10 mouse cellular contexts compared by ENCODE assay signal in the genomic region with DNA sequence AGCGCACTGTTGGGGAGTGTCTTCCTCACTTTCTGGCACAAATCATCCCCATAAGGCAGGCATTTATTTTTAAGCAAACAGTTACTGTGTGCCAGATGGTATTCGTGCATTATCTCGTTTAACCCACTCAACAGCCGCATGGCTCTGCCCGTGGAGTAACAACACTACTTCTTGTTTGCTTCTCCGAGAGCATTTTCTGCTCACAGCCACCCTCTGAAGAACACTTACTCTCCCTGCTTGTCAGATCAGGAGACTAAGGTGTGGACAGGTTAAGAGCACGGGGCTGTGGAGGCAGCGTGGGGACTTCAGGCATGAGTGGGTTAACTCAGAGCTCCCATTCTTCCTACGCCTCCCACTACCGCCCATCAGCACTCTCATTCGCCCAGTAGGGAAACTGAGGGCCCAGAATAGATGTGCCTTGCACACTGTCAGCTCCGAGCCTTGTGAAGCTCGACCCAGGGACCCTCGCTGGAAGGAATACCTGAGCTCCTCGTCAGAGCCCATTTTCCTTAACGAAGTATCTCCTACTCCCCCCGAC. TPM values are rescaled to one million over a fixed set of nuclear protein-coding genes. Genes with fewer than 3 reads are reported as not detected.
A peak's percentile ranks its signal among the peaks of the same experiment; 100 is the strongest.
DNase-seq lines count a peak whose midpoint lies in the region; ATAC-seq and TF ChIP-seq lines count a peak whose summit lies in the region.
"Had no signal": no experiment of that assay in that cellular context is flagged by ENCODE, and none has a peak within 500 bp of the region (broad histone marks: within the 10 kb centered on the region; RNA-seq: fewer than 3 reads in every experiment).

No protein-coding gene starts in this region.

- peak overlapping the region; percentile 95; the same call in 1 of the 2 replicates for H3K27ac ChIP-seq in gastrocnemius, adult 2 months
- H3K27ac ChIP-seq in limb, embryonic 14.5 days (replicated peaks; ENCODE audit: low read depth, low read length): no peak overlapping the region
- H3K27ac ChIP-seq: macrophage had no signal

- no peaks in the 10 kb centered on the region for H3K27me3 ChIP-seq in limb, embryonic 14.5 days (ENCODE audit: control insufficient read depth, insufficient read depth, low read length)

- H3K9ac ChIP-seq in limb, embryonic 14.5 days (ENCODE audit: low read depth, low read length, severe bottlenecking): no peak overlapping the region

- 71% methylated on average over 17 of the region's 17 CpGs for WGBS in limb, embryonic 14.5 days

- H3K9me3 ChIP-seq in limb, embryonic 14.5 days (ENCODE audit: control insufficient read depth, low read length): no peaks in the 10 kb centered on the region

- H3K4me3 ChIP-seq in gastrocnemius, adult 2 months: no peak overlapping the region
- H3K4me3 ChIP-seq in limb, embryonic 14.5 days (replicated peaks; ENCODE audit: low read length): 0 out of 2 replicates have a peak overlapping the region, but pooled peaks have one; percentile 1

- ATAC-seq in limb, embryonic 14.5 days (ENCODE audit: low FRiP score, low read depth): no peak

- H3K4me2 ChIP-seq in limb, embryonic 14.5 days (replicated peaks; ENCODE audit: low read depth, low read length, severe bottlenecking): no peak overlapping the region; the same call in 1 of the 2 replicates

- no peak for TF ChIP-seq CTCF in gastrocnemius, adult 2 months (IDR thresholded peaks at IDR 0.05)

- no peak for DNase-seq in gastrocnemius, adult 2 months
- DNase-seq in gastrocnemius, postnatal 10 days: no peak
- peak; percentile 77 for DNase-seq in right cerebral cortex, adult 18-20 months
- no peak for DNase-seq in right cerebral cortex, postnatal 4 days
- no peak for DNase-seq in limb, embryonic 14.5 days (ENCODE audit: low spot score)
- no peak for DNase-seq in urinary bladder, postnatal 14 days (ENCODE audit: low spot score)
- DNase-seq in gastrocnemius, postnatal 36 days: no peak
- DNase-seq in urinary bladder, adult 2 months (ENCODE audit: low spot score): no peak

- TF ChIP-seq POLR2A in limb, embryonic 14.5 days (IDR thresholded peaks at IDR 0.05; ENCODE audit: borderline replicate concordance, extremely low read depth, insufficient read depth, insufficient read length): no peak

- peaks cover 18% of the 10 kb centered on the region for H3K4me1 ChIP-seq in limb, embryonic 14.5 days (ENCODE audit: control insufficient read depth, insufficient read depth, low read length)

- intact Hi-C loops in gastrocnemius, adult 2 months (cut with DNase I): no loop called here
- intact Hi-C loops in gastrocnemius, postnatal 36 days (cut with DNase I): no loop called here

- H3K36me3 ChIP-seq in limb, embryonic 14.5 days (ENCODE audit: control insufficient read depth, insufficient read depth, low read length): peaks cover 51% of the 10 kb centered on the region

RNA-seq across cellular contexts. Expression of a gene that starts 3.1 kb away (rescaled TPM):
- total RNA-seq in gastrocnemius, adult 2 months (2021): 10 to 100 TPM; 22.3 to 22.4 TPM
- 10 to 100 TPM; 43.7 to 54.7 TPM for total RNA-seq in gastrocnemius, postnatal 10 days (2021)
- 134 and 151 TPM in 2 replicates for polyA plus RNA-seq in limb, embryonic 14.5 days (2012; rRNA removed)
- polyA plus RNA-seq in limb, embryonic 14.5 days (2014; fragmentation: Nextera tagmentation; extraction: Ambion mirVana): 51.0 and 52.4 TPM in 2 replicates
- total RNA-seq in gastrocnemius, postnatal 36 days (2021): 10 to 100 TPM; 15.7 to 21.9 TPM
- 214 TPM in 2 replicates for polyA plus RNA-seq in urinary bladder, adult 2 months (2012; rRNA removed)

RNA-seq across cellular contexts. Expression of a gene that starts 3.6 kb away (rescaled TPM):
- 1 to 10 TPM in 1 of 2 experiments, under 1 TPM in 1; 0.67 to 1.3 TPM for total RNA-seq in gastrocnemius, adult 2 months (2021)
- total RNA-seq in gastrocnemius, postnatal 10 days (2021): 1 to 10 TPM; 1.0 to 4.0 TPM
- 13.6 and 15.0 TPM in 2 replicates for polyA plus RNA-seq in limb, embryonic 14.5 days (2012; rRNA removed)
- 3.2 and 4.3 TPM in 2 replicates for polyA plus RNA-seq in limb, embryonic 14.5 days (2014; fragmentation: Nextera tagmentation; extraction: Ambion mirVana)
- total RNA-seq in gastrocnemius, postnatal 36 days (2021): 1 to 10 TPM in 1 of 2 experiments, under 1 TPM in 1; 0.99 to 1.8 TPM
- polyA plus RNA-seq in urinary bladder, adult 2 months (2012; rRNA removed): 15.7 and 28.5 TPM in 2 replicates

RNA-seq across cellular contexts. Expression of a gene that starts 14.2 kb away (rescaled TPM):
- 10 to 100 TPM; 74.6 to 93.1 TPM for total RNA-seq in gastrocnemius, adult 2 months (2021)
- 10 to 100 TPM; 56.3 to 62.9 TPM for total RNA-seq in gastrocnemius, postnatal 10 days (2021)
- 144 and 202 TPM in 2 replicates for polyA plus RNA-seq in limb, embryonic 14.5 days (2012; rRNA removed)
- polyA plus RNA-seq in limb, embryonic 14.5 days (2014; fragmentation: Nextera tagmentation; extraction: Ambion mirVana): 131 and 151 TPM in 2 replicates
- total RNA-seq in gastrocnemius, postnatal 36 days (2021): 10 to 100 TPM; 77.7 to 97.4 TPM
- 188 and 213 TPM in 2 replicates for polyA plus RNA-seq in urinary bladder, adult 2 months (2012; rRNA removed)

RNA-seq across cellular contexts. Expression of a gene that starts 18.7 kb away (rescaled TPM):
- total RNA-seq in gastrocnemius, adult 2 months (2021): under 1 TPM; 0.42 to 0.48 TPM
- total RNA-seq in gastrocnemius, postnatal 10 days (2021): under 1 TPM; 0.38 to 0.75 TPM
- polyA plus RNA-seq in limb, embryonic 14.5 days (2012; rRNA removed): 2.0 and 2.7 TPM in 2 replicates
- 0.29 and 0.41 TPM in 2 replicates for polyA plus RNA-seq in limb, embryonic 14.5 days (2014; fragmentation: Nextera tagmentation; extraction: Ambion mirVana)
- total RNA-seq in gastrocnemius, postnatal 36 days (2021): under 1 TPM; 0.28 to 0.30 TPM
- polyA plus RNA-seq in urinary bladder, adult 2 months (2012; rRNA removed): 1.3 and 1.4 TPM in 2 replicates
- polyA plus RNA-seq: heart, postnatal 0 days had no signal

RNA-seq across cellular contexts. Expression of a gene that starts 29.8 kb away (rescaled TPM):
- 10 to 100 TPM; 22.8 to 25.7 TPM for total RNA-seq in gastrocnemius, adult 2 months (2021)
- total RNA-seq in gastrocnemius, postnatal 10 days (2021): 10 to 100 TPM; 44.2 to 48.8 TPM
- 238 and 252 TPM in 2 replicates for polyA plus RNA-seq in limb, embryonic 14.5 days (2012; rRNA removed)
- 268 and 269 TPM in 2 replicates for polyA plus RNA-seq in limb, embryonic 14.5 days (2014; fragmentation: Nextera tagmentation; extraction: Ambion mirVana)
- total RNA-seq in gastrocnemius, postnatal 36 days (2021): 10 to 100 TPM; 21.6 to 22.4 TPM
- polyA plus RNA-seq in urinary bladder, adult 2 months (2012; rRNA removed): 106 and 121 TPM in 2 replicates
